Mouse (Mus musculus) E14TG2a.4 (cell line): ENCODE results near the gene Prtn3.

ENCODE experiments used
- CTCF ChIP-seq: conservative IDR thresholded peaks from 2 replicates; pipeline ENCODE4 v1.5.1; 2014; ENCODE audit warnings: low read length
- NANOG ChIP-seq: IDR thresholded peaks from 2 replicates; pipeline ENCODE4 v1.6.1; 2014; ENCODE audit warnings: borderline replicate concordance, low read length, mixed read lengths

- TF ChIP-seq CTCF, result no peak
- TF ChIP-seq NANOG, result no peak
These were observed 36.1 kb upstream of the Prtn3 start for GRCm38 (mm10) chr10:79838151-79838550.
